Mouse (Mus musculus): ENCODE measurements around the gene Bean1.

- TF ChIP-seq CTCF (IDR thresholded peaks at IDR 0.05; ENCODE audit: low read depth, low read length) (no peak), POLR2A (IDR thresholded peaks at IDR 0.05; ENCODE audit: insufficient read depth, low read length) (no peak), EP300 (IDR thresholded peaks at IDR 0.05; ENCODE audit: insufficient read depth, low read depth, low read length) (no peak)
Measured at GRCm38 (mm10) chr8:104147947-104148346, 22.3 kb upstream of the Bean1 start.
